Mouse (Mus musculus) Muller cell, postnatal 12 days (primary cell): ENCODE measurements around the gene Crb1.
"Not testable (repeated sequence)": the region's sequence is repeated elsewhere in the genome, so short reads cannot be mapped to it uniquely, and the experiment has no call there.

ENCODE experiments used
- DNase-seq: peaks from one replicate; pipeline ENCODE4 v3.0.0-alpha.2; 2015; ENCODE audit errors: inconsistent ontology term

Crb1 gene

DNA sequence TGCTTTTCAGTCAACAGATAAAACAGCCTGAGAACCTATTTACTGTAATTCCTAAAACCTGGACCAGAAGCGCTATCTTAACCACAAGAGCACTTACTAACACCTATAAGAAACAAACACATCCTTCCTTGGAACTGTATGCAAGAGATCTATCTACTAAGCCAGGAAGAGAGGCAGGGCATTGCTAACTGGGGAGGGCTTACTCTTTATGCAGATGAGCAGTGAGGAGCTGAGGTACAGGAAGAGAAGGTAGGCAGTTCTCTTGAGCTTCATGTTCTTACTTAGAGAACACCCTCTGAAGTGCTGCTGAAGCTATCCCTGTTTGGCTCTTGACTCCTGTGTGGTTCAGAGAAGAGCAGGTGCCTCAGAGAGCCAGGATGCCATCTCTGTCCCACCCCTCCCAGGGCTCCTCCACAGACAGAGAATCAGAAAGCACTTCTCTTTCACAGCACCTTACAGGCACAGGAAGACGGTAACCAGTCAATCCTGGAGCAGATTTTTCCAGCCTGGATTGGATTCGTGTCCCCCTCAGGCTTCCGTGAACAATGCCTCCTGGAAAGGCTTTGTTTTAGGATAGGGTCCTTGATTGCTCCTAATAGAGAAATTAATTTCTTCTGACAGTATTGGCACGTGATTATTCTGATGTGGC is at the start of gene Crb1:
Gene Crb1 (minus strand): TSS at position 463 of the 649 bp plus-strand sequence.
- DNase-seq: peak; percentile 77

DNA sequence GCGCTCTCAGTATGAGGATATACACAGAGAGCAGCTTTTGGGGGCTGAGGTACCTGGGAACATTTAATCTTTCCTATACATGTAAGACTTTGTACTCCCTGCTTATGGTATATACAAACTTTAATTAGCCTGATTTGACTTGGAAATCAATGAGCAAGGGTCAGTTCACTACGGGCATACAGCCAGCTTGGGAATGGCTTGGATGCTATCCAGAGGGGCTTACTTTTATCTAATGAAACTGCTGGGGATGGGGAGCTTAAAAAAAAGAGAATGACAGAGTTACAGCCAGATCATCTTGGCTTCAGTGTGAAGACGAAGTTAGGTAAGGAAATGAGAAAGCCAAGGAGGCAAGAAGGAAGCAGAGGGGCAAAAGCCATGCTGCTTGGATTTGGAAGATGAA is 48.1 kb upstream of the Crb1 start:
- DNase-seq: no peak

DNA sequence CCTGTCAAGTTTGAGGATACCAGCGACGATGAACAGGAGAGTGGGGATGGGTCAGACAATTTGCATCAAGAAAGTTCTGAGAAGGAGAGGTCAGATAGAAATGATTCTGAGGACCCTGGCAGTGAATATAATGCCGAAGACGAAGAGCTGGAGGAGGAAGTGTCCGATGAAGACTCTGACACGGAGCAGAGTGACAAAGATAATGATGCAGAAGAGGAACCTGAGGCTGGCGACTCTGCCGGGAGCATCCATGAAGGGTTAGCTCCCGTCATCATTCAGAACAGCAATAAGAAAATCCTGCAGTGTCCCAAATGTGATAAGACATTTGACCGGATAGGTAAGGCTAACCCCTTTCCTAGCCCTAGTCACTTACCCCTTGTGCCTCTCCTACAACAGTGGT is 47.0 kb upstream of the Crb1 start:
- no peak for DNase-seq

DNA sequence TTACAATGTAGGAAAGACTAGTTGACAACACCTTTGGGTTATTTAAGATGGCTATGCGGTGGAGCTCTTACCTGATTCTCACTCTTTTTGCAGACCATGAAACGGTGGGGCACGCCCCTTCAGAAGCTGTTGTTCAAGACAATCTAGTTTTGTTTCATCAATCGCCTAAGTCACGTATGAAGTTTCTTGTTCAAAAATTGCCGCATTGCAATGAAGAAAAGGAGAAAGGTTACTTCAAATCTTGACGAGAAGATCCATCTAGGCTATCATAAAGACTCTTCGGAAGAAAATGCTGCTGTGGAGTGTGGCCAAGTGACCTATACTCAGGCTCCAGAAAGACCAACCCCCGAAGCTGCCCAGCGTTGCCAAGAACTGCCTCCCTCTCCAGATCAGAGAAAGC is 46.0 kb upstream of the Crb1 start:
- DNase-seq: peak; percentile 55

DNA sequence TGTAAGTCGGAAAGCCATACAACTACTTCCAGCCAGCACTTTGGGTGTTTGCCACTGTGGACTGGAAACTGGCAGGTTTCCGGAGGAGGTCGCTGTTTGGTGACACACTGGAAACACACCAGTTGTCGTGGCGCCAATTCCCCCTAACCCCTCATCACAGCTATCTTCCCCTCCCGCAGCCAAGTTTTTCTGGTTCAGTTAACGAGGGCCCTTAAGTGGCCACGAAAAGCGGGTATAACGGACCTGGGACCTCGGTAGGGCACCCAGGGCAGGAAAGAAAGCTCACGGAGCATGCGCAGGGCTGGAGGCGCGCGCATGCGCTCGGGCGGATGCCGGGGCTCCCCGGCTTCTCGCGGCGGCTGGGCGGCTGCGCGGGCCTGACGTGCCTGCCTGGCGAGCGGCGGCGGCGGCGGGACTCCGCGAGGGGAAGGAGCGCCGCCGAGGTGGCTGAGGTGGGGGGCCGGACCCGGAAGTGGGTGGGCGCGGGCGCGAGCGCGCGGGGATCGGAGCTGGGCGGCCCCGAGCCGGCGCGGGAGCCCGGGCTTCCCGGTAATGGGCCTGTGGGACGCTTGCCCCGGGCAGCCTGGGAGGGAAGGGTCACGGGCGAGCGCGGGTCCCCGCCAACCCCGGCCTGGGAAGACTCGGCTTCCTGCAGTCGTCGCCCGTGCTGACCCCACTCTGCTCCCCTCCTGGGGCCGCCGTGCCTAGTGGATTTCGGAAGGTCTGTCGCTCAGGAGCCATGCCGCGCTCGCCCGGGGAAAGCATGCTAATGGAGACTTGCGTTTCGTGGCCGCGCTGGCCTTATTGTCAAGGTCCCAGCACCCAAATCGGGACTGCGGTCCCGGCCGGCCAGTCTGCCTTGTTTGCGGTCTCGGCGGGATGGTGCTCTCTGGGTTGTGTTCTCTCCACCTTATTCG is 45.2 kb upstream of the Crb1 start, which contains the start of gene Zbtb41:
Gene Zbtb41 (plus strand): TSS at position 414 of the 917 bp plus-strand sequence.
- DNase-seq: peak; percentile 94

DNA sequence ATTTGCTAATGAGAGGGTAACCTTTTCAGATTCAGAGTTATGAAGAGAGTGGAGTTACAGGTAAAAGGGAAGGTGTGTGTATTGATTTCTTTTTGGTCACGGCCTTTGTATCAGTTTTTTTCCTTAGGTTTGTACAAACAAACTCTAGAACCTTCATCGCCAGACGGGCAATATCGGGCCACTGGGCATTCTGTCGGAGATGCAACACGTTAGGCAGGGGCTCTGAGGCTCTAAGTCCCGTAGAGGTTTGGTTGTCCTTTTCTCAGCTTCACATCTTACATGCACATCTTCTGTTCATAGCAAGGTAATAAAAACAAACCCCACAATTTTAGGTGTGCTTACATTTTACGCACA is 44.6 kb upstream of the Crb1 start:
- DNase-seq: no peak

DNA sequence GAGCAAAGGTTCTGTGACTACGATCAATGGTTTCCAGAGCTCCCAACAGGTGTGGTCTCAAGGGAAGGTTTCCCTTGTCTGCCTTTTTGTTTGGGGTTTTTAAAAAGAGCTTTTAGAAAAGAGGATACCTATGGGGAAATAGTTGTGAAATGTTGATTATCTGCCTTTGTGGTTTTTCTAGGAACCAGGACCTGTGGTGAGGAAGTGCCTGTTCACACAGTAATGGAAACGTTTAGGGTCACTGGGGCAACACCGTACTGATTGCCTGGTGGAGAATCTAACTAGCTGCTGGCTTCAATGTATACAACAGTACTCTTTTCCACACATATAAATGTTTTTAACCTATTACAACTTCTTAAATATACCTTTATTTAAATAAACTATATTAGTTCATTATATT is 36.6 kb upstream of the Crb1 start:
- no peak for DNase-seq

DNA sequence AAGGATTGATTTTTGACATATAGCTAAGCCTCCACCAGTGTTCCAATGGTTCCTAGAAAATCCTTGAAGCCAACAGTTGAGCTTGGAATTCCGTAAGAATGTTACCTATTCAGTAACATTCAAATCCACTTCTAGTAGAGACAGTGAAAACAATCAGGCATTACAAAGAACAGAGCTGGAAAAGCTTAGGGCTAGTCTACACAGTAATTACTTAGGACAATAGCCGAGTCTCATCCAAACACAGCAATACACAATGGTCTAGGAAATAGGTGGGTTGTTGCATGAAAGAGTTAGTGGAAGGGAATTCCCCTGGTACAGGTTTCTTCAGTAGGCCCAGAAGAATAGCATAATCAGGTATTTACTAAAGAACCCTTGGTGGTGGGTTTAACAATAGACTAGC is 35.5 kb upstream of the Crb1 start:
- not testable (repeated sequence) for DNase-seq

DNA sequence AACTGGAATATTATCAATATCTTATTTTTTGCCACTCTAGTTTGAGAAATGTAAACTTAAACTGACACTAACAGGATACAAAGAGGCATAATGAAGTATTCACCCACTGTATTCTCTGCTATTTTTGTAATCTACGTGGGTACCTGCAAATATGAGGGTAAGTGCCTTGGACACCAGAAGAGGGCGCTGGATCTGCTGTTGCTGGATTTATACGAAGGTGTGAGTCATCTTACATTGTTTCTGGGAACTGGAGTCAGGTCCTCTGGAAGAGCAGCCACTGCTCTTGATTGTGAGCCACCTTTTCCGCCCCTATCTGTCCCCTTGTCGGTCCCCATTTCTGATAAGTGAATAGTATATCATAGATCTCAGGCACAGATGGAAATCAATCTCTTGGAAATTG is 30.8 kb upstream of the Crb1 start:
- no peak for DNase-seq

DNA sequence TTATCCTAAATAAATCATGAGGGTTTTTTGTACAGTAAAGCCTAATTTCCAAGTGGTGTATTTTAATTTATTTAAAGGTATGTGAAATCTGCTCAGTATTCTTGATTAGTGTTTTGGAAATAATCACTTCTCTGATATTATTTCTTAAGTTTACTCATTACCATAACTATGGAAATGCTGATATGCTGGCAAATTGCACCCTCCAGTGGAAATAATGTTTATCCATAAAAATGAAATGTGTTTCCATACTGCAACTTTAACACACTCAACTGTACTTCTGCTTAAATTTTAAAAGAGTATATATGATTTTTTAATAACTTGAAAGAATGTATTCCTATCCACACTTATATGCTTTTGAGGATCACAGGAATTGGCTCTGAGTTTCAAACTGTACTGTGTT is 28.9 kb upstream of the Crb1 start:
- DNase-seq: peak; percentile 13

DNA sequence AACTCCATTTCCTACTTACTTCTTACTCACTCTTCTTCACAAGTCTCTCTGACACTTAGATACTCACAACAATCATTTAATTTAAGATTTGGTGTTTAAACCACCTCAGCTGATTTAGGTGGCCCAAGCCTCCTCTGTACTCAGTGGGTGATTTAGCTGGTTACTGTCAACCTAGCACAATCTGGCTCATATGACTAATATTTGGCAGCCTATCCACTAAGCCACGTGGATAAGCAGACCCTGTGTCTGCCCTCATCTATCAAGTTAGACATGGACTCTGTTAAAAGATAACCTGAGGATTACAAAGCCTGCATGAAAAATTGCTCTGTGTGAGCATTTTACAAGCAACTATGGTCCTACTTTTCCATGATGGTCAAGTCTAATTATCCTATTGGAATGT is 19.7 kb upstream of the Crb1 start:
- DNase-seq: no peak

DNA sequence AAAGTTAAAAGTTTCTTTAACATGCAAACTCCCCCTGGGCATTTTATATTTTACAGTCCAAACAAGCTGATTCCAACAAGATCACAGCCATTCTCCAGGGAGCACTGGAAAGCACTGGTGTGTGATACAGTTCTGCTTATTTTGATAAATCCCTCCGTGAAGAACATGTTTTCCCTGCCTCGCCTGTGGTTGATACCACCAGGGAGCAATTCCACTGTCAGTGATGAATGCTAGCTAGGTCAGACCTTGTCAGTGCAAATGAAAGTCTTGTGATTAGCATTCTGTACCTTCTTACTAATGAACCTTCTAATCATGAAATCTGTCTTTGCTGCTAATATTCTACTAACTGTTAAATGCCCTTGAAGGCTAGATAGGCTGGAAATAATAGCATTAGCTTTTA is 14.8 kb upstream of the Crb1 start:
- DNase-seq: no peak

DNA sequence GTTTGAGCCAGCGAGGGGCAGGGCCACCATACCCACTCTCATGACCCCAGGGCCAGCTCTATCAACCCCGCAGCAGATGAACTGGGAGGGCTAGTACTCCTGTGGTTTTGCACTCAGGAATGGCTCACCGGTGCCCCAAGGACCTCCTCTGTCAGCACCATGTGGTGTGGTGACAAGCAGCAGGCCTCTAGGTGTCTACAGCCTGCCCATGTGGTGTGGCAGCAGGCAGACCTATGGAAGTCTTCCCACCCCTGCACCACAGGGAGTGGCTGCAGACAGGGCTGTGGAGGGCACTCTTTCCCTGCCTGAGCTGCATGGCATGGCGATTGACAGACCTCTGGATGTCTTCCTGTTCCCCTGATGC is 2.7 kb upstream of the Crb1 start:
- no peak for DNase-seq

DNA sequence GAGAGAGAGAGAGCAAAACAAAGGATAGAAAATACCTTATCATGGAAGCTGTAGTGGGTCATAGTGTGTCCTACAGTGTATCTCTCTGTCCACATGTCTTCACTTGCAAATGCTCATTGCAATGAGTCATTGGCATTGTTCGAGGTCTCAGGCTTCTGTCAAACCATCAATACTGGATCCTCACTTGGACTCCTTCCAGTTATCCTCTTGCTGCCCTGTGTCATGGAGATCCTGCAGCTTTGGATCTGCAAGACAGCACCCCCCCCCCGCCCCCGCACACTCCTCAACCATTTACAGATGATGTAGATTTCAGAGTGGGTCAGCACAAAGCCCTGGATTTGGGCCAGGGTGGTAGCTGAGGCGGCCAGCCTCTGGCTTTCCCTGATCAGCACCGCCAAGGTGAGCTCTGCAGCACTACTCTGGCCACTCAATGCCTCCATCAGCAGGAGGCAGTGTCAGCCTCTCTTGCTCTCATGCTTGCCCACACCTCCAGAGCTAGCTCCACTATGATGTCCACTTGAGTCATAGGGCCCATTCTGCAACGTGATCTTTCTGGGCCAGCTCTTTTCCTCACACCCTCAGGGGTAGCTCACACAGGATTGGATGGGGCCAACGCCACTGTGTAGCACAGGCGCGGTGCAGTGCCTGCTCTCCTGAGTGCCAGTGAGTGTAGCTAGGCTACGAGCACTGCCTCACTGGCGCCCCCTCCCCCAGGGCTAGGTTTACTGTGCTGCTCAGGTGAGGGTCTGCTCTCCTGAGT is 2.1 kb upstream of the Crb1 start:
- peak; percentile 69 for DNase-seq

DNA sequence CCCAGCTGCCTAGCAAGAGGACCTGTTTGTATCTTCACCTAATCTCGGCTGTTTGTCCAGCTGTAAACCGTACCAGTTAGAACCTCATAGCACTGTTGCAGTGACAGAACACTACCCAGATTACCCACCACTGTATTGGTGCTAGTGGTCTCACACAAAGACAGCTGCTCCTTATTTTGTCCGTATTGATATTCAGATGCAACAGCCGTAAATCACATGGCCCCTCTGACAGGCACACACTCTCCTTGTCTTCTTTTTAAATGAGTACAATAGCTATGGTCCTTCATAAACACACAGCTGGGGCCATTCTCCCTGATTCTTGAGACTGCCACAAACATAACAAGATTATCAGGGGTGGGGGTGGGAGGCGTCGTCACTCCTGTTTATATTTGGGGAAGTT is 1.0 kb downstream of the Crb1 start:
- DNase-seq: no peak

DNA sequence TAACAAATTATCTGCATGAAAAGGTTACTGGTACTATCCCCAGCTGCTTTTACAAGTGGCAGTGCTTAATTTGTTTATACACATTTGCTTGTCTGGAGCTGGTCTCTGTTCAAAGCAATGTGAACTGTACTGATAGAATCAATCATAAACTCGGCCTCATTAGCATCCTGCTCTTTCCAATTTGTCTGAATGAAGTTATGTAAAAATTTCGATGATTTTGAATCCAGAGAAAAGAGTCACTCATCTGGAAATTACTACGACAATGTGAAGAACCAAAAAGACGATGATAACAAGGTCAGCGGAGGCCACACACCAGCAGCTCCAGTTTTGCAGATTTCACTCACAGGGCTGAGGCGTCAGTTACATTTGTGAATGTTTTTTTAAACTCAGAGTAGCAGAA is 5.6 kb downstream of the Crb1 start:
- peak; percentile 85 for DNase-seq

DNA sequence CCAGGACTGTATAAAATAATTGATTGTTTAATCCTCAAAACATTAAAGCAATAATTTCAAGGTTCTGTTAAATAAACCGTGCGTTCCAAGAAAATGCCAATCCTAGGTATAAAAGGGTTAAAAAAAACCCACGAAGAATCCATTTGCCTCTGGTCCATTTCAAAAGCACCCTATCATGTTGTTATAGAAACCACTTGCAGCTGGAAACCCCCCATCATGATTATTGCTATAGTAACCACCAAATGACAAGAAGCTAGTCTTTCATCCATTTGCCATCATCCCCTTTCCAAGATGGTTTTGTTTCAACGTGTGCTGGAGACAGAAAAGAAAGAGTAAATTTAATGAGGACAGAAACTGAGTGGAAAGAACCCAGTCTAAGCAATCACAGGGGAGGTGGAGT is 28.3 kb downstream of the Crb1 start:
- no peak for DNase-seq

DNA sequence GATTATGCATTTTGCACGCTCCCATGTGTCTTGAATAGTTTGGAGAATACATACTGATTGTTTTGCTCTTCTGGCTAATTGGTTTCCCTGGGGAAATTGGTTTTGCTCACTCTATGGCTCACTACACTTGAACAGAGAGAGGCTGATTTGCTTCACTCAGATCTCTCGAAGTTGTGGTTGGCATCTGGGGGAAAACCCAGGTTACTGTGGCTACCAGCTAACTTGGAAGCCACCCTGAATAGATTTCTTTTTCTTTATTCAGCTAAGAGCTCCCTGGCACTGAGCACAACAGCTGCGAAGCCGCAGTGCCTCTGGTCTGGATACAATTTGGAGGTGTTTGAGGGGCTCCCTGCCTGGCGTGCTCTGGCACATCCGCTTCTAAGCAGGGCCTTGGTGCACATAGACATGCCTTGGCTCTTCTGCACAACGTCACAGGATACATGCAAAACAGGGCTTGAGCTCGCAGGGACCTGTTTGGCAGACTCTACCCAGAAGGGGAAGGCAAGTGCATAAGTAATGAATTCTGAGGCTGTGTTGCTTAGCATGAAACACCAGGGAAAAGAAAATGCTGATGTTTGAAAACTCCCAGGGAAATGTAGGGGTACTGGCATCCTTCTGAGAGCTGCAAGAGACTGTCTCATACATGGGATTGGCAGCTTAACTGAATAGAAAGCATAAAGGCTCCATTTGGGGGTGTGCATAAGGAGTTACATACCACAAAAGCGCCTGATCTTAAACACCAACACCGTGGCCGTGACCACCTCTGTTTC is 30.1 kb downstream of the Crb1 start:
- peak; percentile 92 for DNase-seq

DNA sequence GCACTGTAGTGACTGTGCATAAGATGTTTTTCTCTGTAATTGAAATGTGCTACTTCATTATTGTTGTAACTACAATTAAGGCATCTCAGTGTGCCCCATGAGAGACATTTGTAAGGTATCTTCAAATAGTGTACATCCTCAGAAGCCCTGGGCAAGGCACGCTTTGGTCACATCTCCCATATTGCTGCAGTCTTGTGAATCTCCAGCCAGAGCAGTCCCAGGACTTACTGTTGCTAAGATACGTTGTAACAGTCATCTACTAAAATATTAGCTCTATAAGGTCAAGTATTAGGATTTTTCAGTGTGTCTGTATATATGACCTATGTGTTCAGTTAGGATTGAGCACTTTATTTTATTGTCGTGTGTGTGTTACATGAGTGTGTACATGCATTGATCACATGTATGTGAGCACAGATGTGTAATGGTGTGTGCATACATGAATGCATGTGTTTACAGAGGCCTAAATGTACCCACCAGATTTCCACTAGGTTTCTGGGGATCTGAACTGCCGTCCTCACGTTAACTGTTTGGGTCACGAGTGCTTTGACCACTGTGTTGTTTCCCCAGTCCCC is 30.8 kb downstream of the Crb1 start:
- DNase-seq: no peak

DNA sequence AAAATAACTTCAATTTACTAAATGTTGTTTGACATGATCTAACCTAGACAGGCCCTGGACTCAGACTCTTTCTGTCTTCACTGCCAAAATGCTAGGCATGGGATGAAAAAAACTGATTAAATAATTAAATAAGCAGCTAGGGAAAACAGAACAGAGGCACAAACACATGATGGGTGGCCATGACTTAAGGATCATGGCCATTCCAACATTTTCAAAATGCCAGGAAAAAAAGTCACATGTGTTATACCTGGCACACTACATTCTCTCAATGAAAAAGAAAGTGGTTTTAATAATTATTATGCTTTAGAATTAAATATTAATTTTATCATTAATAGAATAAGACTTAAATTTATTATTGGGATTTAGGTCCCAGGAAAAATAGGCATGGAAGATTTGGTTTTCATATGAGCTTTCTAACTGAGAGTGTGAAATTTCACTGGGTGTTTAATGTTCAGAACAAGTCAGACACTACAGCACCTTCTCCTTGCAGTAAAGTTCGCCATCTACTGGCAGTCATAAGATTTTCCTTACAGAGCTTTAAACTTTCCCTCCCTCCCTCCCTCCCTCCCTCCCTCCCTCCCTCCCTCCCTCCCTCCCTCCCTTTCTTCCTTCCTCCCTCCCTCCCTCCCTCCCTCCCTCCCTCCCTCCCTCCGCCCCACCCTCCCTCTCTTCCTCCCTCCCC is 36.6 kb downstream of the Crb1 start:
- DNase-seq: no peak

DNA sequence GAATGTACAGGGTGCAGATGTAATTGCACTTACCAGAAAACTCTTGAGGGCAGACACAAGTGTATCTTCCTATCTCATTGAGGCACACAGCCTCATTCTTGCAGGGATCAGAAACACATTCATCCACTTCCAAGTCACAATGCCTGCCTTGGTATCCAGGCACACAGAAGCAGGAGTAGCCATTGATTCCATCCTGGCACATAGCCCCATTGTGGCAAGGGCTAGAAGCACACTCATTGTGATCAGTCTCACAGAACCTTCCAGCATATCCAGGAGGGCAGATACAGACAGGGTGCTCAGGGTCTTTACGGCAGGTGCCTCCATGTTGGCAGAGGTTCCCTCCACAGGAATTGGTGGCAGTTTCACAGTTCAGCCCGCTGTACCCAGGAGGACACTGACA is 39.9 kb downstream of the Crb1 start:
- peak; percentile 40 for DNase-seq
